Mouse (Mus musculus) regulatory T cell (primary cell): ENCODE results near the gene Rcc1l.

ENCODE experiments used
- in situ Hi-C: fragments of 300-600 bp; cut with MboI, MseI; formaldehyde crosslinking; loops from one replicate; pipeline ENCODE4 v1.15.1; 2025; ENCODE audit warnings: high pct_unique_total_duplicates

Gene Rcc1l

DNA sequence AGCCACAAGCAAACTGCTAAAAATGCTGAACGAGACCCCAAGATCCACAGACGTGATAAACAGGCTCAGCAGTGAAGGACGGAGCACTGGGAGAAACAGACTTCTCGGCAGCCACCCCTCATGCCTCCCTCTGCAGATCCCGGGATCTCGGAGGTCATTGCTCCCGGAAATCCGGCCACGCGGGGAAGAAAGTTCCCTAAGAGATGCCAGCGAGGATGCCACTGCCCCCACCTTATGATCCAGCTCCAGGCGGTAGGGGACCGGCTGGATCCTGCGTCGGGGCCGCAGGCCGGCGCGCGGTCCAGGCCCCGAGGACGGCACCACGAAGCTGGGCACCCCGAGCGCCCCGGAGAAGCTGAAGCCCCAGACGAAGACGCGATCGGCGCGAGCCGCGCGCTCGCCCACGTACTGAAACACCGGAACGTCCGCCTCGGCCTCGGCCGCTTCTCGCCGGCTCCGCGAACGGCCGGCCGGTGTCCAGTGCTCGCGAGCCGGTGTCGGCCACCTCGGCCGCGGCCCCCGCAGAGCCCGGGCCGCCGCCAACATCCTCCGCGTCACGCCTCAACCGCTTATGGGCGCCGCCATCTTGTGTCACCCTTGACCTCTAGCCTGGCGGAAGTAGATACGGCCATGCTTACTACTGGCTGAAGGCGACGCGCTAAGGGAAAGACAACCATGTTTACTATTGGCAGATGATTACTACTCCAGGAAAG lies at the start of gene Rcc1l:
Rcc1l (minus strand) TSS at position 606 of the 713 bp plus-strand sequence.
- in situ Hi-C loops: no loop called here

DNA sequence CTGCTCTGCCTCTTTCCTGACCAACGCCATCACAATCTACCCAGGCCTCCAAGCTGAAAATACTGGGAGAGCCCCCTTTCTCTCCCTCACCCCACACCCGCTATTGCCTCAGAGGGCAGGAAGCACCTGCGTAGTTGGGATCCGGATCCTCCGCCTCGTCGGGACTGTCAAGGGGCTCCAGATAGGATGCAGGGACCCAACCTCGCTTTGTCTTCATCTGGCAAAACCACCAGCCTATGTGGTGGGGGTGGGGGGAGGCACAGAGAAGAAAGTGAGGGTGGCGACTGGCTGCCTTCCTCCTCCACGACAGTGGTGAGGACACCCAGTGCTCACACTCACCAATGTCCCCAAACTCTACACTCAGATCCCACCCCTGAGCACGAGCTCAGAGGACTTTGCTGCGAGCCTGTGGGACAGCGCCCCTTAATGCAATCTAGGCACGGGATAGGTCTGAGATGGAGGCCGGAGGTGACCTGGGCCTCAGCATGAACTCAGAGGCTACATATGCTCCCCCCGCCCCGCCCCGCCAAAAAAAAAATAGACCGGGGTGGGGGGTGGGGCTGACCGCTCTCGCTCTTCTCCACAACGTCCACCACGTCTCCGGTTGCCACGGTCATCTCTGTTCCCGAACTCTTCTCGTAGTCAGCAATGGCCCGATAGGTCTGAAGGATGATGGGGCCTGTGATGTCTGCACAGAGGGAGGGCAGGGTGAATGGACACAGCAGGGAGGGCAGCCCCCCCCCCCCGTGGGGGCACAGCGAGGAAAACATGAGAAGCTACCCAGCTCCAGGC lies 48.7 kb upstream of the Rcc1l start:
- in situ Hi-C loops: loop anchor here (5.0 kb wide), 1 partner anchor 37 kb away; no protein-coding TSS in a partner anchor

DNA sequence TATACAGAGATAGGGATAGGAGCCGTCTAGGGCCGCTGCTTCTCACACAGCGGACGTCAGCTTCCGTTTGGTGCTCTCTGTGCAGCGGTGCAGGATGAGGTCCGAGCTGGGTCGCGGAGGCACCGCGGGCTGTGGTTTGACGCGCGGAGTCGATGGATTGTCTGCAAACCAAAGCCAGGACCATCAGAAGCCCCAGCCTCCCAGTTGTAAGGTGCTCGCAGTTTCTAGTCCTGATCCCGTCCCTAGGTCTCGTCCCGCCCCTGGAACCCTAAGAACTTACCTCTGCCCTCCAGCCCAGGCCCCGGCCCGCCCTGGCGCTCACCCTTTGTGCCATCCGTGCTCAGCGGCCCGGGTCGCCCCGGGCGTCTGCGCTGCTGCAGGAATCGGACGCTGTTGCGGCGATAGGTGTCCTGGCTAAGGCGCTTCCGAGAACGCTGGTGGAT lies 45.2 kb upstream of the Rcc1l start:
- in situ Hi-C loops: no loop called here

DNA sequence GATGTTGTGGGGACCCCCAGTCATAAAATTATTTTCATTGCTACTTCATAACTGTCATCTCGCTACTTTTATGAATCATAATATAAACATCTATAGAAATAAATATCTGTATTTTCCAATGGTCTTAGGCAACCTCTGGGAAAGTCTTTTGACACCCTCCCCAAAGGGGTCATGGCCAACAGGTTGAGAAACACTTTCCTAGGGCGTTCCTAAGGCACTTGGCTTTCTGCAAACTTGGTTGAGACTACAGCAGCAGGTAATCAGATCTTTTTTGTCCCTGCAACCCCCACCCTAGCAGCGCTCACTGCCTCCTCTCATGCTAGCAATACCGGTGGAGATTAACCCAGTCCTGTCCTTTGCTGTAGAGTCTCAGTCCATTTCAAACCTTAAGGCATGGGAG lies 44.7 kb upstream of the Rcc1l start:
- in situ Hi-C loops: no loop called here

DNA sequence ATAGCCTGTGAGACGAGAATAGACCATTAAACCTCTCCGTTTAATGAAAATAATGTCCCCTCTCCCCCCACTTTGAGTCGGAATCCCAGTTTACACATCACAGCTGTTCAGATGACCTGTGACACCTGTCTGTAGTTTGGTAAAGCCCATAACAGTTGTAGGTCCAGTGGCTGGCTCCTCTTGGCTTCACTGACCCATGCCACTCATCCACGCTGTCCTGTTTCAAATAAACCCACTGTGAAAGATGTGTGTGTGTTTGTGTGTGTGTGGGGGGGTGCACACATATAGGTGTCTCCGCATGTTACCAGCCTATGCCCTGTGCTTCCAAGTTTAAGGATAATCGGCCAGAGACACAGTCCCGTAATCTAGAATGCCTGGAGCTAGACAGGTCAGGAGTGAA lies 41.3 kb upstream of the Rcc1l start:
- in situ Hi-C loops: no loop called here

DNA sequence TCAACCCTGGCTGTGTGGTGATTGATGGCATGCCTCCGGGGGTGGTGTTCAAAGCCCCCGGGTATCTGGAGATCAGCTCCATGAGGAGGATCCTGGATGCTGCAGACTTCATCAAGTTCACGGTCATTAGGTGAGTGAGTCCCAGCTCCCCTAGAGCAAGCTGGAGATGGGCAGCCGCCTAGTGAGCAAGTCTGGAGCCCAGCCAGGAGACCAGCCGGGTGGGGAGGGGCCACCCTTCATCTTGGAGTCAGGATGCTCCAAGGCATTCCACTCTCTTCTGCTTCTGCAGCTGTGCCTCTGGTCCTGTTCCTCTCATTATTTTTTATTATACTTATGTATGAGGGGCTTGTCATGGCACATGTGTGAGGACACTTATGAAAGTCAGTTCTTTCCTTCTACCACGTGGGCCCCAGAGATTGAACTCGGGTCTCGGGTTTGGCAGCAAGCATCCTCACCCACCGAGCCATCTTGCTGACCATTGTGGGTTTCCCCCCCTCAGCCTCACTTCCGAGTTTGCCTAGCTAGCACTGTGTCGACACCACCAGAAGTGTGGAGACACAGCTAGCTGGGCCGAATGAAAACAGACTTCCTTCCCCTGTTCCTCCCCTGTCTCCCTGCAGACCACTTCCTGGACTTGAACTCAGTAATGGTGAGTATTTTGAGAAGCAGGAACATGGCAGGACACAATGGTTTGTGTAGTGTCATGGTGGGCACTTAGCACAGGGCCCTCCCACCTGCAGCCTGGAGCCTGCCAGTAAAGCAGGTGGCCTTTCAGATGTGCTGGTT lies 37.6 kb upstream of the Rcc1l start:
- in situ Hi-C loops: no loop called here

DNA sequence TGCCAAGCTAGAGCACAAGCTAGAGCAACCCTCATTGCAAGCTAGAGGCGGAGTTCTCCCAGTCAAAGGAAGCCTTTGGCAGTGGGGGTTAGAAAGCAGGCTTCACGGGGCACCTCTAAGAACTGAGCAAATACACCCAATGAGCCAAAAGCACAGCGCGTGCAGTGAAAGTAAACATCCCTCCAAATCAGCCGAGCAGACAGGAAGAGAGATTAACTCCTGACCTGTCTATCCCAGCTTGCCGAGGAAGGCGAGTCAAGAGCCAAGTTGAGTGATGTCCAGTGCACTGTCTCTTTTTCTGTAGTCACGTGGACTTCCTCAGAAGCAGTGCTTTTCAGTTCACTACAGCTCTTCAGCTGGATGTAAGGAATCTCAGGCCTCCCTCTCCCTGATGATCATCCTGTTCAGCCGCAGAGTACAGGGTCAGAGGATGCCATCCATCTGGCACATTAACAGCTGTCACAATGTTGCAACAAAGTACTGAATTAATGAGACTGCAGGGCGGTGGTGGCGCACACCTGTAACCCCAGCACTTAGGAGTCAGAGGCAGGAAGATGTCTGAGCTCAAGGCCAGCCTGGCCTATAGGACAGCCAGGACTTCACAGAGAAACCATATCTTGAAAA lies 33.5 kb upstream of the Rcc1l start:
- in situ Hi-C loops: no loop called here

DNA sequence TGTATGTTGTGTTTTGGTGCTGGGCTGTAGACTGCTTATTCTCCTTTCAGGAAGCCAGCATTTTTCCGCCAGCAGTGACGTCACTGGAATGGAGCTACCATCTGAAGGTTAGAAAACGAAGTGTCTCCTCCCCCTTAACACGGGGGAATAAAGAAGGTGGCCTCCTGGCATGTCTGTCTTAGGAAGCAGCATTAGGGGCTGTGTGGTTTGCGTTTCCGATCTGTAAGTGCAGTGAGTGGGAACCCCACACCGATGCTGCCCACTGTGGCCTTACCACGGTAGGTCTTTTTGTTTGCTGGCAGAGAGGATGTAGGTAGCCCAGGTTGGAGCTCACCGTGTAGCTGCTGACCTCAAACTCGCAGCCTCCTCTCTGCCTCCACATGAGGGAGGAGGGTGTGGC lies 30.1 kb upstream of the Rcc1l start:
- in situ Hi-C loops: no loop called here

DNA sequence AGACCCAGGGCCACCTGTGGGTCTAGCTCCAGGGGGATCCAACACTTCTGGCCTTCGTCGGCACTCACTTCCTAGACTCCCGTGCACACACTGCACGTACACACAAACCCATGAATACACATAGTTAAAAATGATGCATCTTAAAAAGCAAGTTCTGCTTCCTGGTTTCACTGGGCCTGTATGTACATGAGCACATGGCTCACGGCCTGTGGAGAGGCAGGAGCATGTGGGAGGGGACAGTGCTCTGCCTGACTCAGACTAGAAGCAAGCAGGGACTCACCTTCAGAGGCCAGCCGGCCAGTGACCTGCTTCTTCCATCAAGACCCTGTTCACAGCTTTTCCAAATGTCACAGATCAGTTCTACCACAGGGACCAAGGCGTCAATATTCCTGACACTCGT lies 17.1 kb upstream of the Rcc1l start:
- in situ Hi-C loops: loop anchor here (5.0 kb wide), 2 partner anchors 59 to 164 kb away; no protein-coding TSS in a partner anchor

DNA sequence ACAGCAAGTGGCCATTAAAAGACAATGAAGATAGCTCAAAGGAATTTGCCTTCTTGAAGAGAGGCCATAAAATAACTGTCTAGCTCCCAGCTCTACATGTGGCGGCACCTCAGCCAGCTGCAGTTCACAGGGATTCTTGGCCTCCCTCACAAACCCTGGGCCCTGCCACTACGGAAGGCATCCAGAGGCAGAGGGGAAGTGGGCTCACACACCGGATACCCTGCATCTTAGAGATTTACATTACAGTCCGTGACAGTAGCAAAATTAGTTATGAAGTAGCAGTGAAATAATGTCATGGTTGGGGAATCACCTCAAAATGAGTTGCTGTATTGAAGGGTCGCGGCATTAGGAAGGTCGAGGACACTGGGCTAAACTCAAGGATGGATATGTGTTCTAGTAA lies 12.0 kb upstream of the Rcc1l start:
- in situ Hi-C loops: loop anchor here (5.0 to 10.0 kb wide), 2 partner anchors 276 to 304 kb away; no protein-coding TSS in a partner anchor

DNA sequence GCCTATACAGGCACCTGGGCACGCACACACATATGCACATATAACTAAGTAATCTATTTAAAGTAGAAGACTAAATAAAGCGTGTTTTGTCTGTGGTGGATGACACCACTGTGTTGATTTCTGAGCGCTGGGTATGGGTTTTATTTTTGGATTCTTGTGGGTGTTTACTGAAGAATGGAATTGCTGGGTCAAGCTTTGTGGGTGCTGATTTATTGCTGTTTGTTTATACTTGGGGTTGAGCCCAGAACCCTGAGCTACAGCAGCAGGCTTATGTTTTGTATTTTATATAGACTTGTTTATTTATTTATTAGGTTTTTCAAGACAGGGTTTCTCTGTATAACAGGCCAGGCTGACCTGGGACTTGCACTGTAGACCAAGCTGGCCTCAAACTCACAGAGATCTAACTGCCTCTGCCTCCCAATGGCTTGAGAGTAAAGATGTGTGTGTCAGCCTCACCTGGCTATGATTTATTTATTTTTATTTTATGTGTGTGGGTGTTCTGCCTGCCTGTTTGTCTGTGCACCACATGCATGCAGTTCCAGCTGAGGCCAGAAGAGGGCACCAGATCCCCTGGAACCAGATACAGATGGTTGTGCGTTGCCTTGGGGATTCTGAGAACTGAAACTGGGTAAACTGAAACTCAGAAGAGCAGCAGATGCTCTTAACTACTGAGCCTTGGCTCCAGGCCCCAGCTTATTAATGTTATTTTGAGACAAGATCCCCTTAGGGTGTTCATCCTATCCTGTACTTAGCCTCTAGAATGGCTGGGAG lies 10.6 kb upstream of the Rcc1l start:
- in situ Hi-C loops: loop anchor here (5.0 to 10.0 kb wide), 2 partner anchors 278 to 305 kb away; no protein-coding TSS in a partner anchor

DNA sequence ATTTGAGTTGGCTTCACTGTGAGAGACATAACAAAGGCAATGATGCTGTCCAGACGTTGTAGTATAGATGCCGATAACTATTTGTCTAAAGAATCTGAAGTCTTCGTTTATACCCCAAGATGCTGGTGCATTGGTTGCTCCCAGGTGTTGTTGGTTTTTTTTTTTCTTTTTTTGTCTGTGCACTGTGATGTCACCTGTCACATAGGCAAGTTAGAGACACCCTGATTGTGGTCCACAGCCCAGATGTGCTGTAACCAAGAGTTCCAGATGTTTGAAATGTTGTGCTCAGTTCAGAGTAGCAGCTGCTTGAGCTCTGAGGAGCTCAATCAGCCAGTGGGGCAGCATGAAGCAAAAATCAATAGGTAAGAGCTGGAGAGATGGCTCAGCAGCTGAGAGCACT lies 9.5 kb upstream of the Rcc1l start:
- in situ Hi-C loops: loop anchor here (5.0 to 10.0 kb wide), 2 partner anchors 279 to 306 kb away; no protein-coding TSS in a partner anchor

DNA sequence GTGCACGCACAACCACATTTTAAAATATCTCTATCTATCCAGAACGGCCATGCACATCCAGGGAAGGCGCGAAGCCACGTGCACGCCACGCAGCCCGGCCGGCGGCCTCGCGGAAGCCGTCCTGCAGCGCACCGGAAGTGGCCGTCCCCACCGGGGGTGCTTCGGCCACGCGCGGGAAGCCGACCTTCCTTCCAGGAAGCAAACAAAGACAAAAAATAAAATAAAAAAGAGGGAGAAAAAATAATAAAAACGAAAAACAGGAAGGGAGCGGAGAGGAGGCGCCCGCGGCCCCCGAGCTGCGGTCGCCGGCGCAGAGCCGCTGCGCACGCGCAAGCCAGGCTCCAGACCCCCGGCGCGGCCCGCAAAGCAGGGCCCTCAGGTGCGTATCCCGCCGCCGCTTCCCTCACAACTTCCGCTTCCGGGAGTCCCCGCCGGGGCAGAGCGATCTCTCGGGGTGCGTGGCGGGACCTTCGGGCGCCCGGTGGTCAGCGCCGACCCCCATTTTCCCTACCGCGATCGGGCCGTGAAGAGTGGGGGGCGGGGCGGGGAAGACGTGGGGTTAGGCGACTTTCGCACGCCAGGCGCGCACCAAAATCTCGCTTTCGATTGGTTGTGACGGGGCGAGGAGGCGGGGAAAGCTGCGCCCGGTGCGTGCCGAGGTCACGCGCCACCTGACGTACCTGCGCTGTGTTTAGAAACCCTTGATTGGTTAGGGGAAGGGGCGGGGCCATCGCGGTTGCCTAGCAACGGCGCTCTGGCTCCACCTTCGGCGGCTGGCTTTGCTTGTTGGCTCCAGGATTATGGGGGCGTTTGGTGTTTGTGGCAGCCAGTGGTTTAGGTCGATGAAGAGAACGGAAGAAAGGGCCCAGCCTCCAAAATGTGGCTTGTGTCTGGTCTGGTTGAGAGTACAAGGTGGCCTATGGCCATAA lies 7.6 kb upstream of the Rcc1l start, which contains the start of gene Gtf2ird2:
Gtf2ird2 (plus strand) TSS at position 140 of the 929 bp plus-strand sequence.
- in situ Hi-C loops: loop anchor here (10.0 kb wide), 1 partner anchor 281 kb away; no protein-coding TSS in a partner anchor

DNA sequence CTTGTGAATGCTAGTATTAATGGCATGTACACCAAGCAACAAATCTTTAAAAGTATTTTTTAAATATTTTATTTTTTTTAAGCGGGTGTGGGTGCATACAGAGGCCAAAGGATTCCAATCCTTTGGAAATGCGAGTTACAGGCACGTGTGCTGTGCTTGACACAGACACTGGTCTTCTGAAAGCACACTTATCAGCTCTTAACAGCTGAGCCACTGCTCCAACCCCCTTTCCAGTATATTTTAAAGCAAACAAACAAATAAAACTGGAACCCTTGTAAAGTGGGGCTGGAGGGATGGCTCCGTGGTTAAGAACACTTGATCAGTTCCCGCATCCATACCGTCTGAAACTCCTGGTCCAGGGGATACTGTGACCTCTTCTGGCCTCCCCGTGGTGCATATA lies 6.6 kb upstream of the Rcc1l start:
- in situ Hi-C loops: loop anchor here (10.0 kb wide), 1 partner anchor 282 kb away; no protein-coding TSS in a partner anchor

DNA sequence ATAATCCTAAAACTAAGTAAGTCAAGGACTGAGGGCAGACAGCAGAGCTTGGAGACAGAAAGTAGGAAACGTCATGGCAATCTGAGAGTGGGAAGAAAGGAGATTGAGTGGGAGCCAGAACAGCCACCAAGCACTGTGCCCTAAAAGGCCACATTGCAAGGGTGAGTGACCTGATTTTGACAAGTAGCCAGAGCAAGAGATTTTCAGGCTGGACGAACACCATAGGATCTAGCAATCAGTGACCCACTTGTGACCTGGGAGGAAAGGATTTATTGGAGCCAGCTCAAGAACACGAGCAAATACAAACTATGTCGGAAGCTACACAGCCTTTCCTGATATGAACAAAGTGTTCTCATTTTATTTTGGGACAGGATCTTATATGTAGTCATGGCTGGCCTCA lies 6.2 kb upstream of the Rcc1l start:
- in situ Hi-C loops: loop anchor here (10.0 kb wide), 1 partner anchor 282 kb away; no protein-coding TSS in a partner anchor

DNA sequence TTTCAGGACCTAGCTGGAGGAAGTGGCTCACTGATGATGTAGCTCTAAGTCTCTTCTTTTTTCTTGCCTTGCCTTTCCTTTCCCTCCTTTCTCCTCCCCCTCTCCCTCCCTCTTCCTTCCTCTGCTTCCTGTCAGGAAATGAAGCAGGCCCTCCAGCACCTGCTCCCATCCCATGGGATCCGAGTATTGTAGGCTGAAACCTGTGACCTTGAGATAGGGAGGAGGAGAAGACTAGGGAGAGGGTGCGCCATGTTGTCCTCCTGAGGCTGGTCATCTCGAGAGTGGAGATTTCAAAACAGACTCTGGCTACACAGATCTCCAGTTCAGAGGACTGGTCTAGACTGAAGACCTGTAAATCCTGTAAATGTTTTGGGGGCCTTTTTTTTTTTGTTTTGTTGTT lies 5.6 kb upstream of the Rcc1l start:
- in situ Hi-C loops: loop anchor here (10.0 kb wide), 1 partner anchor 283 kb away; no protein-coding TSS in a partner anchor

DNA sequence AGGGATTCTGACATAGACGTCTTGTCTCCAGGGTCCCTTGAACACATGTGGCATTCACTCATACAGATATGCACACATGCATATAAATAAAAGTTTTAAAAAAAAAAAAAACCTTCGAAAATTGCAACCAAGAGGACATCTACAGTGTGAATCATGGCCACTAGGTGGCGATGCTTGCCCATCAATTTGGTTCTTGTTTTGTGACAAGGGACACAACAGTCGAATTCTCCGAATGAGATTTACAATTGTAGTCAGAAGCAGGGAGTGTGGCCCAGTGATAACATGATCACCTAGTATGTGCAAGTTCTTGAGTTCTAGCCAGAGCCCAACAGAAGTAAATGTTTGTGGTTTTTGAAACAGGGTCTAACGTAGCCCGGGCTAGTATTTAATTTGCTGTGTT lies 3.3 kb upstream of the Rcc1l start:
- in situ Hi-C loops: loop anchor here (10.0 kb wide), 1 partner anchor 285 kb away; no protein-coding TSS in a partner anchor

DNA sequence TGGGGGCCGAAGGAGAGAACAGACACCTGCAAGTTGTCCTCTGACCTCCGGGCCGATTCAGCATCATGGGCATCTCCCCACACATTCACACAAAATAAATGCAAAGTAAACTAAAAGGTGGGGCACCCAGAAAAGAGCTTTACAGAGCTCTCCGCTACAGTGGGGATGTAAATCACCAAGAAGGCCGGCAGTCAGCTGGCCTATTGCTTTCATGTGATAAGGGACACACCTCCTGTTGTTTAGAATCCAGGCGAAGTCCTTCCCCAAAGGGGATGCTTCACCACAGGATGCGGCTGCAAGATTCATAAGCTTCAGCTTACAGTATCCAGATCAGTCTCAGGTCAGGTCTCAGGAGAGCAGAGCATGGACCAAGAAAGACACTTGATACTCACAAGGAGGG lies 2.0 kb upstream of the Rcc1l start:
- in situ Hi-C loops: no loop called here

DNA sequence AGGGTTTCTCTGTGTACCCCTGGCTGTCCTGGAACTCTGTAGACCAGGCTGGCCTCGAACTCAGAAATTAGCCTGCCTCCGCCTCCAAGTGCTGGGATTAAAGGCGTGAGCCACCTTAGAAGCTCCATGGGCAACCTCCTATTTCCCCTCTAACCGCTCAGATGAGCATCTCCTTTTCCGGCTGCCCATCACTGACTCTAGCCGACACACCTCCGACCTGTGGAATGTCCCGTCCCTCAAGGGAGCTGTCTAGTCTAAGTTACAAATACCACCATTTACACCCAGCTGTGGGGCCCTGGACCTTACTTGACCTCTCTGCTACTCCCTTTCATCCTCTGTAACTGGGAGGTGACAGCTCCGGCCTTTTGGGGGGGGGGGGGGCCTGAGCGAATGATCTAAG lies 878 bp downstream of the Rcc1l start:
- in situ Hi-C loops: no loop called here
